Mouse (Mus musculus) intestine, embryonic 15.5 days (tissue): ENCODE measurements at regions not wholly inside any gene's neighbourhood (a gene's known extent, or its start where the extent isn't known, plus 50 kb on each side); places are given as distances from the start of the nearest gene placed in this dataset.

Experiments
- ATAC-seq: fragments of 200-750 bp; cut with Nextera tagmentation; 2 replicates; pipeline ENCODE4 v1.8.0; 2017; ENCODE audit warnings: moderate TSS enrichment, moderate library complexity
- H3K27ac ChIP-seq: fragments of 300-500 bp; sonication (generic); 2 replicates; pipeline ENCODE4 v1.5.1; 2015; ENCODE audit warnings: mild to moderate bottlenecking, inconsistent platforms
- H3K27me3 ChIP-seq: fragments of 300-500 bp; sonication (generic); replicated peaks from 2 replicates; pipeline ENCODE4 v1.6.1; 2015; ENCODE audit warnings: inconsistent platforms
- H3K36me3 ChIP-seq: fragments of 300-500 bp; sonication (generic); 2 replicates; pipeline ENCODE4 v1.6.1; 2015; ENCODE audit warnings: inconsistent platforms
- H3K4me1 ChIP-seq: fragments of 300-500 bp; sonication (generic); replicated peaks from 2 replicates; pipeline ENCODE4 v1.6.1; 2015; ENCODE audit warnings: inconsistent platforms
- H3K4me2 ChIP-seq: fragments of 300-500 bp; sonication (generic); replicated peaks from 2 replicates; pipeline ENCODE4 v1.6.1; 2015; ENCODE audit warnings: mild to moderate bottlenecking, inconsistent platforms
- H3K4me3 ChIP-seq: fragments of 300-500 bp; sonication (generic); replicated peaks from 2 replicates; pipeline ENCODE4 v1.5.1; 2015; ENCODE audit warnings: inconsistent platforms
- H3K9ac ChIP-seq: fragments of 300-500 bp; sonication (generic); 2 replicates; pipeline ENCODE4 v1.6.1; 2015; ENCODE audit warnings: inconsistent platforms
- H3K9me3 ChIP-seq: fragments of 300-500 bp; sonication (generic); 2 replicates; pipeline ENCODE4 v1.6.1; 2016; ENCODE audit warnings: inconsistent platforms
- WGBS: fragments of 180-500 bp; shearing (Covaris S2); methylation state at CpG from one replicate; pipeline ENCODE4 v1.1.7; 2015; 5-methylcytosine and 5-hydroxymethylcytosine counted together

GRCm38 (mm10) chr17:51415746-51416145 is 236.6 kb upstream of the Tbc1d5 start:
- Histone ChIP-seq H3K27ac (no peak overlapping the region), H3K4me1 (no peaks in the 10 kb centered on the region), H3K9ac (no peak overlapping the region), H3K4me3 (no peak overlapping the region), H3K27me3 (no peaks in the 10 kb centered on the region), H3K4me2 (no peak overlapping the region), H3K9me3 (no peaks in the 10 kb centered on the region), H3K36me3 (no peaks in the 10 kb centered on the region)
- WGBS, result 84% methylated on average over 6 of the region's 6 CpGs
- ATAC-seq, result no peak

GRCm38 (mm10) chr17:51414304-51414703 is 235.2 kb upstream of the Tbc1d5 start:
- WGBS, result 74% methylated on average over 4 of the region's 4 CpGs
- H3K36me3 ChIP-seq, result no peaks in the 10 kb centered on the region
- no peak for ATAC-seq
- H3K4me1 ChIP-seq, result no peaks in the 10 kb centered on the region
- no peak overlapping the region for H3K4me2 ChIP-seq
- no peak overlapping the region for H3K4me3 ChIP-seq
- H3K9me3 ChIP-seq, result no peaks in the 10 kb centered on the region
- H3K27ac ChIP-seq, result no peak overlapping the region
- no peak overlapping the region for H3K9ac ChIP-seq
- no peaks in the 10 kb centered on the region for H3K27me3 ChIP-seq

GRCm38 (mm10) chr17:51413741-51414140 is 234.6 kb upstream of the Tbc1d5 start:
- no peaks in the 10 kb centered on the region for H3K36me3 ChIP-seq
- no peaks in the 10 kb centered on the region for H3K4me1 ChIP-seq
- no peak overlapping the region for H3K4me2 ChIP-seq
- no peak overlapping the region for H3K9ac ChIP-seq
- H3K27me3 ChIP-seq, result no peaks in the 10 kb centered on the region
- ATAC-seq, result no peak
- H3K9me3 ChIP-seq, result no peaks in the 10 kb centered on the region
- H3K4me3 ChIP-seq, result no peak overlapping the region
- no peak overlapping the region for H3K27ac ChIP-seq

- no peak overlapping the region for H3K4me3 ChIP-seq
- no peaks in the 10 kb centered on the region for H3K4me1 ChIP-seq
- WGBS, result 59% methylated on average over 12 of the region's 12 CpGs
- H3K27me3 ChIP-seq, result no peaks in the 10 kb centered on the region
- H3K4me2 ChIP-seq, result no peak overlapping the region
- H3K9ac ChIP-seq, result no peak overlapping the region
- no peaks in the 10 kb centered on the region for H3K36me3 ChIP-seq
- no peaks in the 10 kb centered on the region for H3K9me3 ChIP-seq
- no peak for ATAC-seq
- no peak overlapping the region for H3K27ac ChIP-seq
Measured at GRCm38 (mm10) chr17:51411545-51412094, 232.5 kb upstream of the Tbc1d5 start.

GRCm38 (mm10) chr17:51408894-51409293 is 229.7 kb upstream of the Tbc1d5 start:
- ATAC-seq, result no peak
- H3K4me3 ChIP-seq, result no peak overlapping the region

GRCm38 (mm10) chr17:51408367-51408766 is 229.2 kb upstream of the Tbc1d5 start:
- H3K36me3 ChIP-seq, result no peaks in the 10 kb centered on the region
- H3K4me1 ChIP-seq, result no peaks in the 10 kb centered on the region
- no peak for ATAC-seq
- no peak overlapping the region for H3K9ac ChIP-seq
- no peak overlapping the region for H3K4me2 ChIP-seq
- no peaks in the 10 kb centered on the region for H3K27me3 ChIP-seq
- WGBS, result 44% methylated on average over 3 of the region's 3 CpGs
- H3K27ac ChIP-seq, result no peak overlapping the region
- no peak overlapping the region for H3K4me3 ChIP-seq
- no peaks in the 10 kb centered on the region for H3K9me3 ChIP-seq

More at GRCm38 (mm10) chr17:51408894-51409293, 229.7 kb upstream of the Tbc1d5 start:
- 47% methylated on average over 5 of the region's 5 CpGs for WGBS
- no peaks in the 10 kb centered on the region for H3K27me3 ChIP-seq
- no peaks in the 10 kb centered on the region for H3K36me3 ChIP-seq
- H3K27ac ChIP-seq, result no peak overlapping the region
- no peaks in the 10 kb centered on the region for H3K4me1 ChIP-seq
- H3K4me2 ChIP-seq, result no peak overlapping the region
- no peak overlapping the region for H3K9ac ChIP-seq
- no peaks in the 10 kb centered on the region for H3K9me3 ChIP-seq

- H3K9ac ChIP-seq, result no peak overlapping the region
- no peaks in the 10 kb centered on the region for H3K36me3 ChIP-seq
- H3K27ac ChIP-seq, result no peak overlapping the region
- ATAC-seq, result no peak
- no peaks in the 10 kb centered on the region for H3K4me1 ChIP-seq
- WGBS, result 76% methylated on average over 4 of the region's 4 CpGs
- H3K4me3 ChIP-seq, result no peak overlapping the region
- no peaks in the 10 kb centered on the region for H3K9me3 ChIP-seq
- H3K27me3 ChIP-seq, result no peaks in the 10 kb centered on the region
- H3K4me2 ChIP-seq, result no peak overlapping the region
Measured at GRCm38 (mm10) chr17:51407046-51407445, 227.9 kb upstream of the Tbc1d5 start.

GRCm38 (mm10) chr17:51405059-51405458 is 225.9 kb upstream of the Tbc1d5 start:
- 84% methylated on average over 3 of the region's 3 CpGs for WGBS
- ATAC-seq, result no peak

GRCm38 (mm10) chr17:51397973-51398372 is 218.8 kb upstream of the Tbc1d5 start:
- 60% methylated on average over 7 of the region's 7 CpGs for WGBS
- Histone ChIP-seq H3K9me3 (no peaks in the 10 kb centered on the region), H3K27me3 (no peaks in the 10 kb centered on the region)

More at GRCm38 (mm10) chr17:51405059-51405458, 225.9 kb upstream of the Tbc1d5 start:
- no peak overlapping the region for H3K27ac ChIP-seq
- H3K9me3 ChIP-seq, result no peaks in the 10 kb centered on the region
- no peak overlapping the region for H3K4me2 ChIP-seq
- no peak overlapping the region for H3K4me3 ChIP-seq
- H3K27me3 ChIP-seq, result no peaks in the 10 kb centered on the region
- no peak overlapping the region for H3K9ac ChIP-seq
- H3K36me3 ChIP-seq, result no peaks in the 10 kb centered on the region
- H3K4me1 ChIP-seq, result no peaks in the 10 kb centered on the region

GRCm38 (mm10) chr17:51393771-51394221 is 214.6 kb upstream of the Tbc1d5 start:
- ATAC-seq, result no peak
- Histone ChIP-seq H3K4me1 (no peaks in the 10 kb centered on the region), H3K4me3 (no peak overlapping the region), H3K9me3 (no peaks in the 10 kb centered on the region), H3K9ac (no peak overlapping the region), H3K27me3 (no peaks in the 10 kb centered on the region), H3K27ac (no peak overlapping the region), H3K4me2 (no peak overlapping the region), H3K36me3 (no peaks in the 10 kb centered on the region)
- 75% methylated on average over 11 of the region's 11 CpGs for WGBS

More at GRCm38 (mm10) chr17:51397973-51398372, 218.8 kb upstream of the Tbc1d5 start:
- H3K4me1 ChIP-seq, result no peaks in the 10 kb centered on the region
- H3K9ac ChIP-seq, result no peak overlapping the region
- H3K4me3 ChIP-seq, result no peak overlapping the region
- H3K36me3 ChIP-seq, result no peaks in the 10 kb centered on the region
- no peak overlapping the region for H3K4me2 ChIP-seq
- H3K27ac ChIP-seq, result no peak overlapping the region
- ATAC-seq, result no peak

GRCm38 (mm10) chr17:51391871-51392270 is 212.7 kb upstream of the Tbc1d5 start:
- H3K4me2 ChIP-seq, result no peak overlapping the region
- no peak overlapping the region for H3K27ac ChIP-seq
- H3K27me3 ChIP-seq, result no peaks in the 10 kb centered on the region
- ATAC-seq, result no peak
- H3K4me1 ChIP-seq, result no peaks in the 10 kb centered on the region
- no peak overlapping the region for H3K4me3 ChIP-seq
- no peaks in the 10 kb centered on the region for H3K36me3 ChIP-seq
- no peaks in the 10 kb centered on the region for H3K9me3 ChIP-seq
- H3K9ac ChIP-seq, result no peak overlapping the region
- 90% methylated on average over 10 of the region's 10 CpGs for WGBS

GRCm38 (mm10) chr17:51382552-51382951 is 203.4 kb upstream of the Tbc1d5 start:
- 77% methylated on average over 6 of the region's 6 CpGs for WGBS
- no peak for ATAC-seq
- Histone ChIP-seq H3K9me3 (no peaks in the 10 kb centered on the region), H3K4me1 (no peaks in the 10 kb centered on the region), H3K4me2 (no peak overlapping the region), H3K9ac (no peak overlapping the region), H3K4me3 (no peak overlapping the region), H3K27me3 (no peaks in the 10 kb centered on the region), H3K36me3 (no peaks in the 10 kb centered on the region), H3K27ac (no peak overlapping the region)

GRCm38 (mm10) chr17:51371937-51372479 is 192.9 kb upstream of the Tbc1d5 start:
- no peaks in the 10 kb centered on the region for H3K9me3 ChIP-seq
- 61% methylated on average over 7 of the region's 7 CpGs for WGBS
- ATAC-seq, result no peak
- H3K27me3 ChIP-seq, result no peaks in the 10 kb centered on the region
- no peak overlapping the region for H3K4me2 ChIP-seq
- H3K27ac ChIP-seq, result no peak overlapping the region
- H3K4me1 ChIP-seq, result no peaks in the 10 kb centered on the region
- no peak overlapping the region for H3K9ac ChIP-seq
- H3K36me3 ChIP-seq, result no peaks in the 10 kb centered on the region
- no peak overlapping the region for H3K4me3 ChIP-seq
